Mouse (Mus musculus) C2C12 (cell line): ENCODE data around the gene Tcea2.

Source experiments
- CEBPB ChIP-seq: IDR thresholded peaks from one replicate; pipeline ENCODE4 v1.6.1; 2011; ENCODE audit warnings: low read depth, mild to moderate bottlenecking, control low read depth, moderate library complexity
- CTCF ChIP-seq: IDR thresholded peaks from one replicate; pipeline ENCODE4 v1.5.1; 2011; ENCODE audit not compliant: control insufficient read depth, insufficient read depth, insufficient read length
- MAX ChIP-seq: IDR thresholded peaks from one replicate; pipeline ENCODE4 v1.6.1; 2011; ENCODE audit warnings: mild to moderate bottlenecking, control low read depth

DNA sequence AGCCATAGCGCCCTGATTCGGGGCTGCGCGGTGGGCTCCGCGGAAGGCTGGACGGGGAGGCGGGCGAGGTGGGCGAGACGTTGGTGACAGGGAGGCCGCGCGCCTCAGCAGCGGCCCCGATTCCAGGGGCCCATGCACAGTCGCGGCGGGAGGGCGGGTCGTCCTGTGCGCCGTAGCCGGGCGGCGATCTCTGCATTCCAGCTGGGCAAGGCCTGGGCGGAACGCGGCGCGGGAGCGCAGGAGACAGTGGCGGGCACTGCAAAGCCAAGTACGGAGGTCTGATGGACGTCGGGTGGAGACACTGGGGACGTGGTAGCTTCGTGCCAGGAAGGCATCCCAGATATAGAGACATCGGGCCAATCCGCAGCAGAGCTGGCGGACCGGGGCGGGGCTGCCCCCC is 8.8 kb upstream of the Tcea2 start, which contains the start of gene Sox18:
- TF ChIP-seq MAX, result no peak
- TF ChIP-seq CTCF, result no peak
- no peak for TF ChIP-seq CEBPB
